Mouse (Mus musculus) intestine, embryonic 15.5 days (tissue): ENCODE data around the gene Fam161a. TPM values are rescaled to one million over a fixed set of nuclear protein-coding genes. Genes with fewer than 3 reads are reported as not detected.

ENCODE experiments used
- ATAC-seq: fragments of 200-750 bp; cut with Nextera tagmentation; 2 replicates; pipeline ENCODE4 v1.8.0; 2017; ENCODE audit warnings: moderate TSS enrichment, moderate library complexity
- H3K27ac ChIP-seq: fragments of 300-500 bp; sonication (generic); 2 replicates; pipeline ENCODE4 v1.5.1; 2015; ENCODE audit warnings: mild to moderate bottlenecking, inconsistent platforms
- H3K27me3 ChIP-seq: fragments of 300-500 bp; sonication (generic); replicated peaks from 2 replicates; pipeline ENCODE4 v1.6.1; 2015; ENCODE audit warnings: inconsistent platforms
- H3K36me3 ChIP-seq: fragments of 300-500 bp; sonication (generic); 2 replicates; pipeline ENCODE4 v1.6.1; 2015; ENCODE audit warnings: inconsistent platforms
- H3K4me1 ChIP-seq: fragments of 300-500 bp; sonication (generic); replicated peaks from 2 replicates; pipeline ENCODE4 v1.6.1; 2015; ENCODE audit warnings: inconsistent platforms
- H3K4me2 ChIP-seq: fragments of 300-500 bp; sonication (generic); replicated peaks from 2 replicates; pipeline ENCODE4 v1.6.1; 2015; ENCODE audit warnings: mild to moderate bottlenecking, inconsistent platforms
- H3K4me3 ChIP-seq: fragments of 300-500 bp; sonication (generic); replicated peaks from 2 replicates; pipeline ENCODE4 v1.5.1; 2015; ENCODE audit warnings: inconsistent platforms
- H3K9ac ChIP-seq: fragments of 300-500 bp; sonication (generic); 2 replicates; pipeline ENCODE4 v1.6.1; 2015; ENCODE audit warnings: inconsistent platforms
- H3K9me3 ChIP-seq: fragments of 300-500 bp; sonication (generic); 2 replicates; pipeline ENCODE4 v1.6.1; 2016; ENCODE audit warnings: inconsistent platforms
- WGBS: fragments of 180-500 bp; shearing (Covaris S2); methylation state at CpG from one replicate; pipeline ENCODE4 v1.1.7; 2015; 5-methylcytosine and 5-hydroxymethylcytosine counted together
- polyA plus RNA-seq: library from polyadenylated mRNA; unstranded; fragments of >200 nt; fragmentation: Nextera tagmentation; extraction: Ambion mirVana; gene quantifications from 2 replicates; pipeline ENCODE4 v1.2.1, GENCODE M21; 2015

Fam161a gene
- 1.5 and 1.8 TPM in 2 replicates for polyA plus RNA-seq

- Histone ChIP-seq H3K9ac (peak within 1 kb of the TSS; percentile 64), H3K27ac (peak within 1 kb of the TSS; percentile 88), H3K27me3 (no peaks in the 10 kb centered on the region), H3K4me3 (peak within 1 kb of the TSS; percentile 66), H3K4me2 (peak within 1 kb of the TSS; percentile 84), H3K36me3 (peaks cover 3% of the 10 kb centered on the region; the same call in 1 of the 2 replicates), H3K4me1 (no peaks in the 10 kb centered on the region; the same call in 1 of the 2 replicates), H3K9me3 (no peaks in the 10 kb centered on the region)
- ATAC-seq: peak; percentile 94
- WGBS: 1% methylated on average over 22 of the region's 22 CpGs
Observed at GRCm38 (mm10) chr11:23007481-23008180, at the start of gene Fam161a. TSS of gene Fam161a (plus strand) at chr11:23007531.

GRCm38 (mm10) chr11:22957791-22958374 lies 49.4 kb upstream of the Fam161a start:
- Histone ChIP-seq H3K9me3 (no peaks in the 10 kb centered on the region), H3K27me3 (no peaks in the 10 kb centered on the region), H3K4me3 (no peak overlapping the region), H3K4me1 (no peaks in the 10 kb centered on the region), H3K4me2 (no peak overlapping the region), H3K36me3 (peaks cover 2% of the 10 kb centered on the region; the same call in 1 of the 2 replicates), H3K9ac (no peak overlapping the region), H3K27ac (no peak overlapping the region)
- 89% methylated on average over 4 of the region's 4 CpGs for WGBS
- no peak for ATAC-seq

- 90% methylated on average over 1 of the region's 1 CpGs for WGBS
- H3K4me3 ChIP-seq: no peak overlapping the region
- H3K27me3 ChIP-seq: no peaks in the 10 kb centered on the region
- H3K27ac ChIP-seq: no peak overlapping the region
- no peak overlapping the region for H3K9ac ChIP-seq
- H3K4me1 ChIP-seq: no peaks in the 10 kb centered on the region
- H3K4me2 ChIP-seq: no peak overlapping the region
- no peaks in the 10 kb centered on the region for H3K9me3 ChIP-seq
- no peak for ATAC-seq
- H3K36me3 ChIP-seq: no peaks in the 10 kb centered on the region
Observed at GRCm38 (mm10) chr11:22962101-22962500, 45.2 kb upstream of the Fam161a start.

- Histone ChIP-seq H3K9me3 (no peaks in the 10 kb centered on the region), H3K27me3 (no peaks in the 10 kb centered on the region), H3K36me3 (0 out of 2 replicates have a peak, but pooled peaks cover 3% of the 10 kb centered on the region), H3K27ac (no peak overlapping the region), H3K9ac (no peak overlapping the region), H3K4me1 (no peaks in the 10 kb centered on the region), H3K4me2 (no peak overlapping the region), H3K4me3 (no peak overlapping the region)
- ATAC-seq: no peak
- 72% methylated on average over 4 of the region's 4 CpGs for WGBS
Observed at GRCm38 (mm10) chr11:22964401-22964800, 42.9 kb upstream of the Fam161a start.

- H3K4me1 ChIP-seq: no peaks in the 10 kb centered on the region
- no peak overlapping the region for H3K4me2 ChIP-seq
- H3K9me3 ChIP-seq: no peaks in the 10 kb centered on the region
- H3K27ac ChIP-seq: no peak overlapping the region
- H3K27me3 ChIP-seq: no peaks in the 10 kb centered on the region
- WGBS: 83% methylated on average over 4 of the region's 4 CpGs
- no peak for ATAC-seq
- 0 out of 2 replicates have a peak, but pooled peaks cover 3% of the 10 kb centered on the region for H3K36me3 ChIP-seq
- no peak overlapping the region for H3K4me3 ChIP-seq
- no peak overlapping the region for H3K9ac ChIP-seq
Observed at GRCm38 (mm10) chr11:22965503-22965902, 41.8 kb upstream of the Fam161a start.

- H3K9ac ChIP-seq: no peak overlapping the region
- no peaks in the 10 kb centered on the region for H3K9me3 ChIP-seq
- WGBS: 57% methylated on average over 6 of the region's 6 CpGs
- ATAC-seq: no peak
- no peaks in the 10 kb centered on the region for H3K27me3 ChIP-seq
- no peaks in the 10 kb centered on the region for H3K4me1 ChIP-seq
- no peak overlapping the region for H3K4me3 ChIP-seq
- no peak overlapping the region for H3K4me2 ChIP-seq
- no peak overlapping the region for H3K27ac ChIP-seq
- H3K36me3 ChIP-seq: peaks cover 3% of the 10 kb centered on the region; the same call in 1 of the 2 replicates
Observed at GRCm38 (mm10) chr11:22969486-22969885, 37.8 kb upstream of the Fam161a start.

- Histone ChIP-seq H3K4me2 (no peak overlapping the region), H3K27me3 (no peaks in the 10 kb centered on the region), H3K4me1 (peaks cover 2% of the 10 kb centered on the region; the same call in 1 of the 2 replicates), H3K27ac (no peak overlapping the region), H3K36me3 (peaks cover 3% of the 10 kb centered on the region; the same call in 1 of the 2 replicates), H3K9ac (no peak overlapping the region), H3K4me3 (no peak overlapping the region), H3K9me3 (no peaks in the 10 kb centered on the region)
- WGBS: 100% methylated on average over 1 of the region's 1 CpGs
- no peak for ATAC-seq
Observed at GRCm38 (mm10) chr11:22970546-22970945, 36.8 kb upstream of the Fam161a start.

- H3K9me3 ChIP-seq: no peaks in the 10 kb centered on the region
- H3K4me1 ChIP-seq: peaks cover 4% of the 10 kb centered on the region; the same call in 1 of the 2 replicates
- peak within 1 kb of the TSS; percentile 65 for H3K4me2 ChIP-seq
- H3K27me3 ChIP-seq: no peaks in the 10 kb centered on the region
- peak; percentile 81 for ATAC-seq
- H3K27ac ChIP-seq: peak within 1 kb of the TSS; percentile 74
- WGBS: 47% methylated on average over 56 of the region's 56 CpGs
- H3K36me3 ChIP-seq: peaks cover 3% of the 10 kb centered on the region; the same call in 1 of the 2 replicates
- H3K9ac ChIP-seq: peak within 1 kb of the TSS; percentile 54
- peak within 1 kb of the TSS; percentile 52 for H3K4me3 ChIP-seq
Observed at GRCm38 (mm10) chr11:22971835-22972709, 35.3 kb upstream of the Fam161a start, which contains the start of gene Zrsr1. TSS of gene Zrsr1 (plus strand) at chr11:22972005.

GRCm38 (mm10) chr11:22972746-22973526 lies 34.4 kb upstream of the Fam161a start:
- ATAC-seq: peak; percentile 71
- H3K4me2 ChIP-seq: peak overlapping the region; percentile 65
- peaks cover 4% of the 10 kb centered on the region; the same call in 1 of the 2 replicates for H3K4me1 ChIP-seq
- H3K9me3 ChIP-seq: no peaks in the 10 kb centered on the region
- peak overlapping the region; percentile 79 for H3K27ac ChIP-seq
- peak overlapping the region; percentile 54 for H3K9ac ChIP-seq
- 49% methylated on average over 43 of the region's 46 CpGs for WGBS
- peaks cover 3% of the 10 kb centered on the region; the same call in 1 of the 2 replicates for H3K36me3 ChIP-seq
- no peaks in the 10 kb centered on the region for H3K27me3 ChIP-seq
- peak overlapping the region; percentile 52 for H3K4me3 ChIP-seq

GRCm38 (mm10) chr11:22973599-22973998 lies 33.7 kb upstream of the Fam161a start:
- Histone ChIP-seq H3K4me2 (peak overlapping the region; percentile 59), H3K9ac (peak overlapping the region; percentile 49; the same call in 1 of the 2 replicates), H3K27ac (peak overlapping the region; percentile 79), H3K36me3 (peaks cover 3% of the 10 kb centered on the region; the same call in 1 of the 2 replicates), H3K27me3 (no peaks in the 10 kb centered on the region), H3K4me1 (peaks cover 4% of the 10 kb centered on the region; the same call in 1 of the 2 replicates), H3K4me3 (peak overlapping the region; percentile 52), H3K9me3 (no peaks in the 10 kb centered on the region)
- peak; percentile 36; the same call in 1 of the 2 replicates for ATAC-seq
- WGBS: 42% methylated on average over 14 of the region's 14 CpGs

GRCm38 (mm10) chr11:22978215-22978614 lies 29.1 kb upstream of the Fam161a start:
- no peak for ATAC-seq
- Histone ChIP-seq H3K27me3 (no peaks in the 10 kb centered on the region), H3K27ac (no peak overlapping the region), H3K4me1 (peaks cover 12% of the 10 kb centered on the region), H3K4me2 (no peak overlapping the region), H3K9ac (no peak overlapping the region), H3K9me3 (no peaks in the 10 kb centered on the region), H3K36me3 (peaks cover 3% of the 10 kb centered on the region; the same call in 1 of the 2 replicates), H3K4me3 (no peak overlapping the region)
- WGBS: 94% methylated on average over 3 of the region's 3 CpGs
